Mouse (Mus musculus): ENCODE measurements around the gene AC124108.1. TPM values are rescaled to one million over a fixed set of nuclear protein-coding genes. Genes with fewer than 3 reads are reported as not detected.

AC124108.1 gene
- polyA plus RNA-seq, 1 experiment from 2014 or later = 3.6 TPM

DNA sequence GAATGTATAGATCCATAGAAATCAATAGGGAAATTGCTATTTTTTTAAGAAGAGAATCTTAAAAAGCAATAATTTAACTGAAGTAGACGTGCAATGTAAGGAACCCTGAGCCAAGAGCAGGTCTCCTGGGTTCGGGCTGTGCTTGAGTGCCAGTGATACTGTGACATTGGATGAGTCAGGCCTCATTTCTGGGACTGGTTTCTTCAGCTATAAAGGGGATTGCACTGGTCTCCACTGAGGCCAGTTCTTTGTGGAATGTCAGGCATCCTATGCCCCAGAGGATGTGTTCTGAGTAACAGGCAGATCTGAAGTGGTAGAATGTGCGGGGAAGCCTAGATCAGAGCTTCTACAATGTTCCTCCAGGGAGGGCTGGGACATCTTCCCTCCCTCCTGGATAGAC, 15.6 kb downstream of the AC124108.1 start:
- no peak overlapping the region for H3K9ac ChIP-seq
- H3K4me3 ChIP-seq (replicated peaks; ENCODE audit: low read length) = no peak overlapping the region
- no peak for ATAC-seq (ENCODE audit: low FRiP score)
- H3K36me3 ChIP-seq (replicated peaks; ENCODE audit: control insufficient read depth, insufficient read depth) = peaks cover 13% of the 10 kb centered on the region; the same call in 1 of the 2 replicates
- WGBS = 82% methylated on average over 3 of the region's 3 CpGs
- no peak for DNase-seq (ENCODE audit: low spot score)
- no peak overlapping the region for H3K4me2 ChIP-seq (replicated peaks)
- peaks cover 26% of the 10 kb centered on the region for H3K4me1 ChIP-seq (replicated peaks; ENCODE audit: control insufficient read depth, insufficient read depth, low read length)
- no peaks in the 10 kb centered on the region for H3K27me3 ChIP-seq (ENCODE audit: control insufficient read depth, insufficient read depth, low read length)
- H3K27ac ChIP-seq = no peak overlapping the region
- H3K9me3 ChIP-seq (ENCODE audit: control insufficient read depth, low read length) = no peaks in the 10 kb centered on the region

DNA sequence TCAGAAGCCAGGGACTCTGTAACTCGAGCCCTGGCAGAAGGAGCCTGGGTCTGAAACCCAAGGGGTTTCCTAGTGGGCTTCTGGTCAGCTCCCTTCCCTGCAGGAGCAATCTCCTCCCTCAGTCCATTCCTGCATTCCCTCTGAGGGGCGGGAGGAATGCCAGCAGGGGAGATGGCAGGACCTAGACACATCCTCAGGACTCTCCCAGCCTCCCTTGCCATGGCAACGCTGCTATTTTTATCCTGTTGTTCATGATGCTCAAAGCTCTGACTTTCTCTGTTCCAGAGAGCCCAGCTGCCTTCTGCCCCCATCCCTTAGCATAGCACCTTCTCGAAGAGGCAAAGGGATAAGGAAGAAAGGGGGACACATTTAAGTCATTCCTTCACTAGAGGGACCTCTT, 16.9 kb downstream of the AC124108.1 start:
- H3K4me2 ChIP-seq (replicated peaks) = no peak overlapping the region
- H3K9ac ChIP-seq = no peak overlapping the region

DNA sequence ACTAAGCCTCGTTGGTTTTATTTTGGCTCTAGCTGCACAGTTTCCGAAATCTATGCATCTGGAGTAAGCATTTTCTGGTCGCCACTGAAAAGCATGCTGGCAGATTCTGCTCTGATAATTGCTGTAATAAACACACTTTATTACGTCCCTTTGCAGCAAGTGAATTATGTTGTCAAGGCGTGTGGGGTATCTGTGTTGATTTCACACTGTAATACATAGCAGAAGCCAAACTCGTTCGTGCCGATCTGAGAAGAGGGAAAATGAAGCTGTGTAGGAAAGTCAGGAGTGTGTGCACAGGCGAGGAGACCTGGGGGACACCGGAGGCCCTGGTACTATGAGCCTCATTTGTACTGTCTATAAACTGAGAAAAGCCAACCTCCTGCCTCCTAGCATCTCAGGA, 18.1 kb downstream of the AC124108.1 start:
- H3K27me3 ChIP-seq (ENCODE audit: control insufficient read depth, insufficient read depth, low read length) = no peaks in the 10 kb centered on the region
- ATAC-seq (ENCODE audit: low FRiP score) (no peak), DNase-seq (ENCODE audit: low spot score) (no peak)
- no peak overlapping the region for H3K4me3 ChIP-seq (replicated peaks; ENCODE audit: low read length)
- H3K9me3 ChIP-seq (ENCODE audit: control insufficient read depth, low read length) = no peaks in the 10 kb centered on the region
- 59% methylated on average over 10 of the region's 10 CpGs for WGBS
- H3K27ac ChIP-seq = peak overlapping the region; percentile 55
- no peak overlapping the region for H3K4me2 ChIP-seq (replicated peaks)
- H3K36me3 ChIP-seq (replicated peaks; ENCODE audit: control insufficient read depth, insufficient read depth) = peaks cover 12% of the 10 kb centered on the region; the same call in 1 of the 2 replicates
- H3K4me1 ChIP-seq (replicated peaks; ENCODE audit: control insufficient read depth, insufficient read depth, low read length) = peaks cover 40% of the 10 kb centered on the region
- no peak overlapping the region for H3K9ac ChIP-seq

More for the DNA sequence above, 16.9 kb downstream of the AC124108.1 start:
- no peak overlapping the region for H3K4me3 ChIP-seq (replicated peaks; ENCODE audit: low read length)
- no peaks in the 10 kb centered on the region for H3K27me3 ChIP-seq (ENCODE audit: control insufficient read depth, insufficient read depth, low read length)
- peaks cover 13% of the 10 kb centered on the region; the same call in 1 of the 2 replicates for H3K36me3 ChIP-seq (replicated peaks; ENCODE audit: control insufficient read depth, insufficient read depth)
- H3K4me1 ChIP-seq (replicated peaks; ENCODE audit: control insufficient read depth, insufficient read depth, low read length) = peaks cover 36% of the 10 kb centered on the region
- DNase-seq (ENCODE audit: low spot score) = no peak
- ATAC-seq (ENCODE audit: low FRiP score) = no peak
- H3K9me3 ChIP-seq (ENCODE audit: control insufficient read depth, low read length) = no peaks in the 10 kb centered on the region
- H3K27ac ChIP-seq = peak overlapping the region; percentile 55
- WGBS = 8% methylated on average over 4 of the region's 4 CpGs

DNA sequence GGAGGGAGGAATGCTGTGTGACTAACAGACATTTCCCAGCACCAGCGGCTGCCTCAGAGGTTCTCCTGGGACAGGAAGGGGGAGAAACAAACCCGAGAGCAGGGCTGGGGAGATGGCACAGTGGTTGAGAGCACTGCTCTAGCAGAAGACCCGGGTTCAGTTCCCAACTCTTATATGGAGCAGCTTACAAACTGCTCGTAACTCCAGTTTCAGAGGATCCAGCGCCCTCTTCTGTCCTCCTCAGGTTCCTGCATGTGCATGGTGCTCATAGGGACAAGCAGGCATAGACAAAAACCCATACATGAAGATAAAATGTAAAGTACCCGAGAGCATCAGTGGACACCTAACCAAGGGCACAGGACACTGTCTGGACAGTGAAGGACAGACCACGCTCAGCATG, 19.7 kb downstream of the AC124108.1 start:
- H3K4me2 ChIP-seq (replicated peaks) = no peak overlapping the region
- H3K27me3 ChIP-seq (ENCODE audit: control insufficient read depth, insufficient read depth, low read length) = no peaks in the 10 kb centered on the region
- no peak overlapping the region for H3K4me3 ChIP-seq (replicated peaks; ENCODE audit: low read length)
- 19% methylated on average over 7 of the region's 7 CpGs for WGBS
- no peak overlapping the region for H3K27ac ChIP-seq
- DNase-seq (ENCODE audit: low spot score) (no peak), ATAC-seq (ENCODE audit: low FRiP score) (no peak)
- no peak overlapping the region for H3K9ac ChIP-seq
- H3K4me1 ChIP-seq (replicated peaks; ENCODE audit: control insufficient read depth, insufficient read depth, low read length) = peaks cover 40% of the 10 kb centered on the region
- H3K9me3 ChIP-seq (ENCODE audit: control insufficient read depth, low read length) = no peaks in the 10 kb centered on the region
- H3K36me3 ChIP-seq (replicated peaks; ENCODE audit: control insufficient read depth, insufficient read depth) = no peaks in the 10 kb centered on the region

DNA sequence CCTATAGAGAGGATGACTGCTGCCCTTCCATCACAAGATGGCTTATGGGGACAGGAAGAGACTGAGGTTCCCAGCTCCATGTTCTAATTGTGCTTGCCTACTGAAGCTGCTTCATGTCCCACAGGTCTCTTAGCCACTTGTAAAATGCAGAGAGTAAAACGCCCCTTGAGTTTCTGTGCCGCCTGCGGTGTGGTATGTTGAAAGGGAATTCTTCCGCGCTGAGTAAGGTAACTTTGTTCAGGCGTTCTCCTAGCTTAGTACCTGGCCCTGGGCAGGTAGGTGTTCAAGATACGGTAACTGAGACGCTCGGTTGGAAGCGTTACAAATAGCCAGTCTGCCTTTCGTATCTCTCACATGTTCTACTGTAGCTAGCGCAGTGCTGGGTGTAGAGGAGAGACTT, 20.4 kb downstream of the AC124108.1 start:
- Histone ChIP-seq H3K9ac (no peak overlapping the region), H3K36me3 (replicated peaks; ENCODE audit: control insufficient read depth, insufficient read depth) (no peaks in the 10 kb centered on the region), H3K4me2 (replicated peaks) (peak overlapping the region; percentile 38; the same call in 1 of the 2 replicates), H3K9me3 (ENCODE audit: control insufficient read depth, low read length) (no peaks in the 10 kb centered on the region), H3K27me3 (ENCODE audit: control insufficient read depth, insufficient read depth, low read length) (no peaks in the 10 kb centered on the region), H3K4me3 (replicated peaks; ENCODE audit: low read length) (no peak overlapping the region), H3K4me1 (replicated peaks; ENCODE audit: control insufficient read depth, insufficient read depth, low read length) (peaks cover 40% of the 10 kb centered on the region), H3K27ac (no peak overlapping the region)
- no peak for DNase-seq (ENCODE audit: low spot score)
- 41% methylated on average over 12 of the region's 12 CpGs for WGBS
- no peak for ATAC-seq (ENCODE audit: low FRiP score)

DNA sequence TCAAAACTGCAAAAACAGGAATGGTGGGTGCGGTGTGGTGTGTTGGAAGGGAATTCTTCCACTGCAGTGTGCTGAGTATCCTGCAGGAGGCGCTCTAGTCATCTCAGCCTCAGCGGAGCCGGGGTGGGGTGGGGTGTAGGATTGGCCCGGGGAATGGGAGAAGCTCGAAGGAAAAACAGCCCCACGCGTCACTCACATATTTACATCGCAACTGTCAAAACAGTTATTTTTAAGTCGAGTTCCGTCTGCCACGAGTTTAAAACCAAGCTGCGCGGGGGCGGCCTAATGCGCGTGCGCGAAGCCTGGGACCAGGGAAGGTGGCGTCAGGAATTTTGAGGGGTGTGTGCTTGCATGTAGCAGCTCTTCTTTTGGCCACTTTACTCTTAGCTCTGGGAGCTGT, 21.0 kb downstream of the AC124108.1 start:
- no peaks in the 10 kb centered on the region for H3K27me3 ChIP-seq (ENCODE audit: control insufficient read depth, insufficient read depth, low read length)
- ATAC-seq (ENCODE audit: low FRiP score) (no peak), DNase-seq (ENCODE audit: low spot score) (peak; percentile 63)
- H3K4me2 ChIP-seq (replicated peaks) = peak overlapping the region; percentile 38
- 6% methylated on average over 20 of the region's 20 CpGs for WGBS
- 0 out of 2 replicates have a peak overlapping the region, but pooled peaks have one; percentile 4 for H3K9ac ChIP-seq
- no peaks in the 10 kb centered on the region for H3K36me3 ChIP-seq (replicated peaks; ENCODE audit: control insufficient read depth, insufficient read depth)
- H3K4me3 ChIP-seq (replicated peaks; ENCODE audit: low read length) = peak overlapping the region; percentile 8; the same call in 1 of the 2 replicates
- H3K4me1 ChIP-seq (replicated peaks; ENCODE audit: control insufficient read depth, insufficient read depth, low read length) = peaks cover 40% of the 10 kb centered on the region
- no peaks in the 10 kb centered on the region for H3K9me3 ChIP-seq (ENCODE audit: control insufficient read depth, low read length)
- peak overlapping the region; percentile 63 for H3K27ac ChIP-seq

DNA sequence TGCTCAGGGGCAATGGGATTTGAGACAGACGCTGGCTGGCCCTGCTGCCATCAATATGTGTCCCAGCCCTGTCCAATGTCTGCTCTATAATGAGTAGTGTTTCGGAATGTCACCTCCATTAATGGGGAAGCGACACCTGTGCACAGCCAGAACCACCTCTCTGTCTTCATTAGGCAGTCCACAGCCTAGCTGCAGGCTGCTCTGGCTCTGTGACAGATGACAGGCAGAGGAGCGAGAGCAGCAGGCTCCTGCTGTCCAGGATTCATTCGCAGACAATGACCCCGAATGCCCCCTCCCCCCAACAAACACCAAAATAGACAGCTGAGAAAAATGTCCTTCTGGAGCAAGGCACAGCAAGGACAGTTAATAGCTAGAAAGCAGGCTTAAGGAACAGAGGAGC, 21.8 kb downstream of the AC124108.1 start:
- H3K36me3 ChIP-seq (replicated peaks; ENCODE audit: control insufficient read depth, insufficient read depth) = no peaks in the 10 kb centered on the region
- H3K9ac ChIP-seq = no peak overlapping the region
- no peak overlapping the region for H3K4me2 ChIP-seq (replicated peaks)
- no peak overlapping the region for H3K4me3 ChIP-seq (replicated peaks; ENCODE audit: low read length)
- ATAC-seq (ENCODE audit: low FRiP score) = peak; percentile 79
- no peak for DNase-seq (ENCODE audit: low spot score)
- H3K9me3 ChIP-seq (ENCODE audit: control insufficient read depth, low read length) = no peaks in the 10 kb centered on the region
- H3K27ac ChIP-seq = peak overlapping the region; percentile 63
- peaks cover 36% of the 10 kb centered on the region for H3K4me1 ChIP-seq (replicated peaks; ENCODE audit: control insufficient read depth, insufficient read depth, low read length)
- no peaks in the 10 kb centered on the region for H3K27me3 ChIP-seq (ENCODE audit: control insufficient read depth, insufficient read depth, low read length)
- WGBS = 12% methylated on average over 6 of the region's 6 CpGs

DNA sequence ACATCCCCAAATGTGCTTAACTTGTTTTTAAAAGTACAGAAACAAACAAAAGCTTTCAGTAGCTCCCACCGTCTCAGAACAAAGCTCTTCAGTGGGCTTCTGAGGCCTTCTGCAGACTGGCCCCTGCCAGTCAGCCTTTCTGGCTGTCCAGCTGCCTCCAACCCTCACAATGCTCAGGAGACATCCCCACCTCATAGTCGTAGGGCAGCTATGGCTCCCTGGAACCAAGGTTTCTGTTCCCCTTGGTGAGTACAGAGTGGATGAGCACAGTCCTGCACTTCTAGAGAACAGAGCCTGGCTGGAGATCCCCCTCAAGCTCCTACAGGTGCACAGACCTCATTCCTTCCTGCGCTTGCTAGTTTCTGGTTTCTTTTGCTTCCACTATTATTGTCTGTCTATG, 25.0 kb downstream of the AC124108.1 start:
- ATAC-seq (ENCODE audit: low FRiP score) (no peak), DNase-seq (ENCODE audit: low spot score) (no peak)
- Histone ChIP-seq H3K36me3 (replicated peaks; ENCODE audit: control insufficient read depth, insufficient read depth) (no peaks in the 10 kb centered on the region), H3K9ac (no peak overlapping the region), H3K27ac (no peak overlapping the region), H3K27me3 (ENCODE audit: control insufficient read depth, insufficient read depth, low read length) (no peaks in the 10 kb centered on the region), H3K4me2 (replicated peaks) (no peak overlapping the region), H3K4me3 (replicated peaks; ENCODE audit: low read length) (no peak overlapping the region), H3K9me3 (ENCODE audit: control insufficient read depth, low read length) (no peaks in the 10 kb centered on the region), H3K4me1 (replicated peaks; ENCODE audit: control insufficient read depth, insufficient read depth, low read length) (peaks cover 23% of the 10 kb centered on the region)
- 60% methylated on average over 3 of the region's 3 CpGs for WGBS

DNA sequence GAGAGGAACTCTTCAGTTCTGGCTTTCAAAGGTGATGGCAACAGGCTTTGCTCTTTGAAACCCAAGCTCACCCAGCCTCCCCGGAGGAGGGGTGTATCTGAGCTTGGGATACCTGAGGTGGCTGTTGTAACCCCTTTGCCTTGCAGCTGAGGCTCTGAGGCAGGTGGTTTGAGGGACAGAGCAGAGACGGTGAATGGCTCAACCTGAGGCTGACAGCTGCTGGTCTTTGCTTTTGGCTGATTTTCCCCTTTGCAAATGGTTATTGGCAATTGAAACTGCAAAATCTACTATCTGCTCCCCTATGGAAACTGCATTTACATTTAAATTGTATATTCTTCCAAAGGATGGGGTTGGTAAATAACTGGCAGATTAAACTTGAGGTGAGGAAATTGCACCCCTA, 30.4 kb downstream of the AC124108.1 start:
- Histone ChIP-seq H3K27ac (peak overlapping the region; percentile 66), H3K9ac (no peak overlapping the region), H3K36me3 (replicated peaks; ENCODE audit: control insufficient read depth, insufficient read depth) (no peaks in the 10 kb centered on the region), H3K4me2 (replicated peaks) (no peak overlapping the region), H3K4me3 (replicated peaks; ENCODE audit: low read length) (no peak overlapping the region), H3K27me3 (ENCODE audit: control insufficient read depth, insufficient read depth, low read length) (no peaks in the 10 kb centered on the region), H3K9me3 (ENCODE audit: control insufficient read depth, low read length) (no peaks in the 10 kb centered on the region), H3K4me1 (replicated peaks; ENCODE audit: control insufficient read depth, insufficient read depth, low read length) (peaks cover 21% of the 10 kb centered on the region)
- DNase-seq (ENCODE audit: low spot score) = no peak
- ATAC-seq (ENCODE audit: low FRiP score) = 0 out of 2 replicates have a peak, but pooled peaks have one; percentile 27
- 23% methylated on average over 2 of the region's 2 CpGs for WGBS

DNA sequence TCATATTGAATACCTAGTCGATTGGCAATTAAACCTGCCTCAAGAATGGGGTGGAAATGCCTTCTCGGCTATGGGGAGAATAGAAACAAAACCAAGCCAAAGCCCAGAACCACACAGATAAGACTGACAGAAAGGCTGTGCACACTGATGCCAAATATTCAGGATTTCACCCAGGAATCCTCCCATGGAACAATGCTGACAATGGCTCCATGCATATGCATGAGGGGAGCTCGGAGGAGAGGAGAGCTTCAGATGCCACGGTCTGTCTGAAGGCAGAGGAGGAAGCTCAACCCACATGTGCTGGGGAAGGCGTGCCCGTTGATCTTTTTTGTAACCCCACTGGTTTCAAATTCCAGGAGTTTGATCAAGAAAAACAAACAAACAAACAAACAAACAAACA, 30.9 kb downstream of the AC124108.1 start:
- ATAC-seq (ENCODE audit: low FRiP score) (peak; percentile 82; the same call in 1 of the 2 replicates), DNase-seq (ENCODE audit: low spot score) (no peak)
- H3K27ac ChIP-seq = peak overlapping the region; percentile 66
- H3K4me2 ChIP-seq (replicated peaks) = peak overlapping the region; percentile 18; the same call in 1 of the 2 replicates
- H3K9me3 ChIP-seq (ENCODE audit: control insufficient read depth, low read length) = no peaks in the 10 kb centered on the region
- H3K27me3 ChIP-seq (ENCODE audit: control insufficient read depth, insufficient read depth, low read length) = no peaks in the 10 kb centered on the region
- 10% methylated on average over 6 of the region's 6 CpGs for WGBS
- 0 out of 2 replicates have a peak overlapping the region, but pooled peaks have one; percentile 11 for H3K9ac ChIP-seq
- no peak overlapping the region for H3K4me3 ChIP-seq (replicated peaks; ENCODE audit: low read length)
- H3K36me3 ChIP-seq (replicated peaks; ENCODE audit: control insufficient read depth, insufficient read depth) = no peaks in the 10 kb centered on the region
- peaks cover 21% of the 10 kb centered on the region for H3K4me1 ChIP-seq (replicated peaks; ENCODE audit: control insufficient read depth, insufficient read depth, low read length)
